Mouse (Mus musculus): ENCODE measurements around the gene Lrrc75a.

Lrrc75a gene

DNA sequence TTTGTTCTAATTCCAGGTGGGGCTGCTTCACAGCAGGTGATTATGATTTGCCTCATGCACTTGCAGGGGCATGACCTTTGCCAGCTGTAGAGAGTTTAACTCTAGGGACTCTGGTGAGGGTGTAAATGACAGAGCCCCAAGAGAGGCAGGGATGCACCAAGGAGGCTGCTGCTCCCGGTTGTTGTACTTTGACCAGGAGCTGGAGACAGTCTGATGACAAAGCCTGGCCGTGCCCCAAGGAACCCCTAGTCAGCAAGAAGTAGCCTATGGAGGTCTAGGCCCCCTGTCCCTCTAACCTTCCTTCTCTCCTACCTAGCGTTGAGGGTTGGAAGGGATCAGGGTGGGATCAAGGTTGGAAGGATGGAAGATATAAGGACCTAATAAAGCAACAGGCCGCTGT lies 32.9 kb downstream of the Lrrc75a start:
- DNase-seq (ENCODE audit: low read depth) = no peak

DNA sequence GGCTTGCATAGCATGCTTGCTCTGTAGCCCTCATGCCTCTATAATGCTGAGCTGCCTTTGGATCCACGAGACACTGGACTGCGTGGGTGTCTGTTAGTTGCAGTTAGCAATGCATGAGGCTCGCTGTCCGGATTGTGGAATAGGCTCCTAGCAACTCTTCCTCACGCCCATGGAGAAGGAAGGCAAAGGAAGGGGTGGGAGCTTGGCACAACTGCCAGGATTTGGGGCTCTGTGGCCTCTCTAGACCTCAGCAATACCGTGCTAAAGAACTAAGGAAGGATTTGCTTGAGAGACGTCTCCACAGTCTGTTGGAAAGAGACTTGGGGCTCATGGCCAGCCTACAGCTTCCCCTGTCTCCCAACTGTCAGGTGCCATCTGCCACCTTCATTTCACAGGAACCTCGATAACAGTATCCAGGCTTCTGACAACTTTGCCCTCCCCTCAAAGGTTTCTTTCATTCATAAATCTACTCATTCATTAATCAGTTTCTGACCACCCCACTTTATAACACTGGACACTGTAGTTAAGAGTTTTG lies 33.4 kb downstream of the Lrrc75a start:
- DNase-seq (ENCODE audit: low read depth) = no peak

DNA sequence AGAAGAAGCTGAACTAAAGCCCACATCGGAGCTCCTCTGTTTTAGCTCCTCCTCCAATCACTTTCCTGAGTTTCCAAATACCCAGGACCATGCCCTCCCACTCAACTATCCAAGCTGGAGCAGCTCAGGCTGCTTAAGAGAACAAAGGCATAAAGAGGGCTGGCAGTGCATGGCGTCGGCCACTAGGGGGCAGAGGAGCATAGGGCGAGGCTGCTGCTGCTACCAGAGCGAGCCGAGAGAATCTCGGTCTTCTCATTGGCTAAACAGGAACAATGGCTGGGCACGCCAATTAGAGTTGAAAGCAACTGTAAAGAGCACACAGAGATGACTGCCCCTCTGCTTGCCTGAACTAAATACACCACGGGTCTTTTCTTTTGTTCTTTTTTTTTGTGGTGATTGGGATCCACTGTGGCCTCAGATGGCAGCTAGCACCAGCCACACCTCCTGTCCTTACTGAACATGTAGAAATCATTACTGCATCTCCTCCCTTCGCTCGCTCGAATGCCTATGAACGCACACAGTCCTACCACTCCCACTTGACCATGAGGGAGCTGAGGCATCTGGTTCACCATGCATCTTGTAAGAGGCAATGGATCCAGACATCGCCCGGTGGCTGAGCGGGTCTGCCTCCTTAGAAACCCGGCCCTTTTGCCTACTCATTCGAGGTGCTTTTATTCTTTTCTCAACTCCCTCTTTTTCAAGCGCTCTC lies 34.5 kb downstream of the Lrrc75a start:
- DNase-seq (ENCODE audit: low read depth) = peak; percentile 90

DNA sequence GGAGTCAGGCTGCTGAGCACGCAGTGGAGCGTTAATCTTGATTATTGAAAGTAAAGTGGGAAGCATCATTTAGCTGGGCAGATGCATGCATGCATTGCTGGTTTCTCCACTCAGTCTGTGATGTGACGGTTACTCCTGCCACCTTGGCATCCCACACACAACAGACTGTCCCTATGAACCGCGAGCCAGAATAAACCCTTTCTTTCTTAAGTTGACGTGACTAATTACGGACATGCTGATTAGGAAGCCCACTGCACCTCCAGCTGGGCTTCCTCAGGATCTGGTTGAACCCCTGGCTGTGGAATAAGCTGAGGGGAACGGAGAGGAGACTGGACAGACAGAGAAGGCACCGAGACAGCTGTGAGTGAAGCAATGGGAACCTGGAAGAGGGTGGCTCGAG lies 35.7 kb downstream of the Lrrc75a start:
- DNase-seq (ENCODE audit: low read depth) = no peak

DNA sequence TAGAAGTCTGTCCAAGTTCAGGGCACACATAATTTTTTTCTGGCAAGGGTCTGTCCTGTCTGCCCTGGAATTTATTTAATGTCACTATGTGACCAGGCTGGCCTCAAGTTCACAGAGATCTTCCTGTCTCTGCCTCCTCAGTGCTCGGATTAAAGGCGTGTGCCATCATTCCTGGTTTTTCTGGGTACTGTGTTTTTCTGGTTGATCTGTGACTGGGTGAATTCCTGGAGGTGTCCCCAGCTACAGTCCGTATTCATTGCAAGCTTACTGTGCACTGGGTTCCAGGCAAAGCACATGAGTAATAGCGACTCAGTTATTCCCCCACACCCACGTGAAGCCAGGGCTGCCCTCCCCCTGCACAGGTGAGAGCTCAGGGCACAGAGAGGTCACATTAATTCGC lies 38.0 kb downstream of the Lrrc75a start:
- DNase-seq (ENCODE audit: low read depth) = no peak

DNA sequence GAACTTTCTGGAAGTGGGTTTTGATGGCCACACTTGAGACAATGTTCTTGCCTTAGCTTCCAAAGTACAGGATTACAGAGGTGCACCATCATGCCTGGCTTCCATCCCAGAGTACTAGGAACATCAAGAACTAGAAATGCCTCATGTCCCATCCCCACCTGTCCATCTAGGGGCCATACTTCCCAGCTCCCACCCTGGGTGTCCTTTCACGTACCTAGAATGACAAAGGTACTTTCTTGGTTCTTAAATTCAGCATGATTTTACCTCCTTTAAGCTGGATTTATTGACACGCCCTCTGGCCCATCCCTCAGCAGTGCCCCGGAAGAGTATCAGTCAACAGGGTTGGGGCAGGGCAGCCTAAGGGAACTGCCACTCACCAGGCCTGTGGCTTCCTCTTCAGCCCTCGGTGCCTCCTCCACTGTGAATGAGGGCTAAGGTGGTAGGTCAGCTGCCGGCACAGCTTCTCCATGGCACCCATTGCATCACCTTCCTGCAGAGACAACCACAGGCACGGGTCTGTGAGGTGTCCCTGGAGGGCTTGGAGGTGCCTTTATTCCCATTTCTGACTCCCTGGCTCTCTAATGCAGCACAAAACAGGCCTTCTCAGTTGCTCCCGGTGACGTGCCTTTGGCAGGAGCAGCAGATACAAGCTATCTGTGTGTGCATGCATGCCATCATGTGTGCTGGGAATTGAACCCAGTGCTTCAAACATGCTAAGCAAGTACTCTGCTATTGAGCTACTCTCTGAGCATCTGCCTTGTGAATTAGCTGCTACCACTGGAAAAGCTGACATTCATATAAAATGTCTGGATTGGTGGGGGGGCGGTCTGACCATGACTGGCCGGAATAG lies 39.3 kb downstream of the Lrrc75a start:
- peak; percentile 90 for DNase-seq (ENCODE audit: low read depth)

DNA sequence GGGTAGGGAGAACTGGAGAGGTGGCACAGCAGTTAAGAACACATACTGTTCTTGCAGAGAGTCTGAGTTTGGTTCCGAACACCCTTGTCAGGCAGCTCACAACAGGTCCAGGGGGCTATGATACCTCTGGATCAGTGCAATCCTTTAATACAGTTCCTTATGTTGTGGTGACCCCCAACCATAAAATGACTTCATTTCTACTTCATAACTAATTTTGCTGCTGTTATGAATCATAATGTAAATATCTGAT lies 40.4 kb downstream of the Lrrc75a start:
- no peak for DNase-seq (ENCODE audit: low read depth)

DNA sequence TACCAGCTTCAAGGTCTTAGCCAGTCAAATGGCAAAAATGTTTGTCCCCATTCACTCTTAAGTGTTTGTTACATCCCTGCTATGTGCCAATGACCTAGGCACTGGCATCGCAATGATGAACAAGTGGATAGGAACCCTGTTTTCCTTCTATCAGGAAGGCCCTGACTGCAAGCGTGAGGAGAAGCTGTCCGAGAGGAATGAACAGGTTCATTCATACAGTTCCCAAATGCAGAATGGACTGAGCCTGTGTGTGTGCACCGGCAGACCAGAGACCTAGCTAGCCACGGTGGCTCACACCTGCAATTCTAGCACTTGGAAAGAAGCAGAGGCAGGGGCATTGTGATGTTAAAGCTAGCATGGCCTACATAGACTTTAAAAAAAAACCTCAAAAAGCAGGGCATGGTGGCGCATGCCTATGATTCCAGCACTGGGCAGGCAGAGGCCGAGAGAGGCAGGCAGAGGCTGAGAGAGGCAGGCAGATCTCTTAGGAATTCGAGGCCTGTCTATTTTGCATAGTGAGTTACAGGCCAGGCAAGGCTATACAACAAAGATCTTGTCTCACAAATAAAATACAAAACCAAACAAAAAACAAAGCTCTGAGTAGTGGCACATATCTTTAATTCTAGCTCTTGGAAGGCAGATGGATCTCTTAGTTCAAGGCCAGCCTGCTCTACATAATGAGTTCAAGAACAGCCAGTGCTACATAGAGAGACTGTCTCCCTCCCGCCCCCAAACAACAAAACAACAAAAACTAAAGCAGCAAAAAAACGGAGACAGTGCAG lies 41.0 kb downstream of the Lrrc75a start:
- DNase-seq (ENCODE audit: low read depth) = peak; percentile 39

DNA sequence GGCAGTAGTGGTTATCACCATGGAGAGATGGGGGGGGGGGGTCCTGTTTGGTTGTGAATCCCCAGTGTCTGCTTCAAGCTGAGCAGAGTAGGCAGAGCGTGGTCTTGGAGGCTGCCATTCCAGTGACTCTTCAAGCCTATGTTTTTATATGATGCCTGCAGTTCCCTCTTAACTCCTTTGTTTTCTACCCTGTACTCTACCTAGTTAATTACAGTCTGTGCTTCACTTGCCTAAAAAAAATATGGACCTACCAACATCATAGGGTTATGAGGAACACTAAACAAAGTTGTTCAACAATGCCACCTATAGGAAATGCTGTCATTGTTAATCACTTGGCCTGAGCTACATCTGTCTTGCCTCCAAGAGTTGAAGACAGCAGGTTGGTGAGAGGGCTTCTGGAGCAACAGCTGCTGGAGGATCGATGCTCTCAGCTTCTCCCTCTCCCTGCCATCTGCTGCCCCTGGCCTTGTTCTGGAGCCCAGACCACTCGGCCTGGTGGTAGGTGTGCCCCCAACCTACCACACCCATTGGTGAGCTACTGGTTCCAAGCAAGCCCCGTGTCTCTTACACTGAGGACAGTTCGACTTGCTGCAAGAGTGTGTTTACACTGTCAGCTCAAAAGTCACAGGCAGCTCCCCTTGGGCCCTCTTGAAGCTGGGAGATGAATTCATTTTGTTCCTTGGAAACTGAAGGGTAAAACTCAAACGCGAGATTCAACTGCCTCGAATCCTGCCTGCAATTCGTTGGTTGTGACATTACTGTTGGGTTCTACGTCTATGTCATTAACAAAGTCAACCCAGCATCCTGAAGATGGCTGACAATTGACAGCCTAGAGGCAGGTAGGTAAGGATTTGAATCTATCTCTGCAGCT lies 41.8 kb downstream of the Lrrc75a start:
- peak; percentile 70 for DNase-seq (ENCODE audit: low read depth)

DNA sequence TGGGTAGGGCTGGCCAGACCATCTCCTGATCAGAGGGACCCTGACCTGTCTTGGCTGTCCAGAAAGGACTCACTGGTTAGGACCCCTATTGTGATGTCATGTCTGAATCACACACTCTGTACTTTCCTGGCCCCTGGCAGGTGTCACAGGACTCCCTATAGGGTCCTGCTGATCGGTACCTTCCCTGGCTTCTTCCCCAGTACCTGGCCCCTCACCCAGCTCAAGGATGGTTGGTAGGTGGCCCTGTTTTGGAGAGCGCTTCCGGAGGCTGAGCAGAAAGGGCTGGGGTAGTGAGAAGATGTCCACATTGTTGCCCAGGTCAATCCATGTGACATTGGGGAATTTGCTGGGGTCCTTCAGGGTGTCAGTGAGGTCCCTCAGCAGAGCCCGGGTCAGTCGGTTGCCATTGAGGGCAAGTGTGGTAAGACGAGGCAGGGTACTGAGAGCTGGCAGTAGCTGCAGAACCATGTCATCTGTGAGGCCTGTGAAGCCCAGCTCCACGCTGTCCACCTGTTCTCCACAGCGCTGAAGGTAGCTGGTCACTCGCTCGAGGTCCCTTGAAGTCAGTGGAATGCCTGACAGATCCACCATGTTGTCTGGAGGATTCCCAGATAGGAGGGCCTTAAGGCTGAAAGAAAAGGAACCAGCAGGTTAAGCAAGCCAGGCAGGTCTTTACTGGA lies 42.6 kb downstream of the Lrrc75a start:
- DNase-seq (ENCODE audit: low read depth) = no peak

DNA sequence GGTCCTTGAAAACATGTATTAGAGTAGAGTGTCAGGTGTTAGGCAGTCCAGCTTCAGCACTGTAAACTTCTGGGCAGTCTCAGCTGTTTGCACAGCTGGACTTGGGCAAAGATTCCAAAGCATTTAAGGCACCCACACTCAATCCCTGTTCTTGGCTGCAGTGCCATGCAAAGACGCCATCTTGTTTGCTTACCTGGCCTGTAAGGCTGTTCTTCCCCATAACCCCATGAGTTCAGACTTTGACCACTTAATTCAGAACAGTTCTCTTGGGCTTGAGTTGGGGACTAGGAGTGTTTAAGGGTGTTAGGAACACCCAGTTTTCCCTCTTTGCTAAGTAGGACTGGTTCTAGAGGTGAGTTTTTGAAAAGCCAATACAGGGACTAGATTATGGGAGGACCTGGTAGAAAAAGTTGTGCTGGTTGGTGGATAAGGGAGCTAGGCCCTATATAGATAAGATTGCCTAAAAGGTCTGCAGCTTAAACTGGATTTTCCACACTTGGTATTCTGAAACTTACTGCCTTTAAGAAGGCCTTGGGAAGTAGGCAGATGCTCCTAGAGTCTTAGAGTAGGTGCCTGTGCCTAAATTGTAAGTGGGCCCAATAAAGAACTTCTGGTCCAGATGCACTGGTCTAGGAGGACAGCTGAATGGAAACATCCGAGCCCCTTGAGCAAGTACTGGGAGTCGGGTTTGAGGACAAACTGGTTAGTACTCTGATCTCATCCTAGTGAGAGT lies 43.3 kb downstream of the Lrrc75a start:
- DNase-seq (ENCODE audit: low read depth) = peak; percentile 43

DNA sequence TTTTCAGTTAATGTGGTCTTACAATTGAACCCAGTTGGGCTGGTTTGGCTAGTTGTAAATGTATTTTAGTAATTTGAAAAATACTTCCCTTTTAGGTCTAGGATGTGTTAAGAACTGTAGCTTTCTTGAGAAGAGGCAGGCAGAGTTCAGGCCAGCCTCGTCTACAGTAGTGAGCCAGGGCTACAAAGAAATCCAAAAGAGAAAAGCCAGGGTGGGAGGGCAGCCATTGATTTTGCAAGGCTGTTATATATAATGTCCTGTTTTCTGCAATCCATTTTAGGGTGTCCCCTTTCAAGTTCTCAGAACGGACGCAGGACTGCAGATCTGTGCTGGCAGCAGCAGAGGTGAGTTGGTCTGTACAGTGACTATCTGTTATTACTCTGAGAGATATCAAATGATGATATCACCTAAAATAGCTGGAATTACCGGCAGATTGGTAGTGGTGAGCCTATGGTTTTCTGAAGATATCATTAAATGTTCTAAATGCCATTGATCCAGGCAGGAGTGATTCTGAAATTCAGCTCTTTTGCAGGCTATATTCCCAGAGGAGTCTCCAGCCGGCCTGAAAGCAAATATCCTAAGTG lies 44.1 kb downstream of the Lrrc75a start:
- no peak for DNase-seq (ENCODE audit: low read depth)

DNA sequence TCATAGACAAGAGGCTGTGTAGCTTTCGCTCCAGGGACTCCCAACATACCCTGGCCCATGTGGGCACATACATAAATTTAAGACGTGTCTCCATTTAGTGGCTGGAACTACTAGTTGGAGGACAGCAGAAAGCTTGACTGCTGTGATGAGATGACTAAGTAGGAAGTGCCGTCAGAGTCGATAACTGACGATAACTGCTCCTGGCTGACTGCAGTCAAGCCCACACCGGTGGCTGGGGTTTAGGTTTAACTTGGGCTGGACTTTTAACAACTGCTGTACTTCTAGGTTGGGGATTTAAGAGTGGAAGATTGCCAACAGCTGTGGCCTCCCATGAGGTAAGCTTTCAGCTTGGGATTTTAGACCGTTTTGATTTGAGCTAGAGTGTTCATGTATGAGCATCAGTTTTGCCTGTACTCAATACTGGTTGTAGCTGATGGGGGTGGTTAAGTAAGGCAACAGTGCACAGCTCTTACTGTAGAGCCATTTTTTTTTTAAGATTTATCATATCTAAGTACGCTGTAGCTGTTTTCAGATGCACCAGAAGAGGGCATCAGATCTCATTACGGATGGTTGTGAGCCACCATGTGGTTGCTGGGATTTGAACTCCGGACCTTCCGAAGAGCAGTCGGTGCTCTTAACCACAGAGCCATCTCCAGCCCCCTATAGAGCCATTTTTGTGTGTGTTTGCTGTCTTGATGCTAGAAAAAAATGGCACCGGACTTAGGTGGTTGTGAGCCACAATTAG lies 44.8 kb downstream of the Lrrc75a start:
- DNase-seq (ENCODE audit: low read depth) = peak; percentile 80

DNA sequence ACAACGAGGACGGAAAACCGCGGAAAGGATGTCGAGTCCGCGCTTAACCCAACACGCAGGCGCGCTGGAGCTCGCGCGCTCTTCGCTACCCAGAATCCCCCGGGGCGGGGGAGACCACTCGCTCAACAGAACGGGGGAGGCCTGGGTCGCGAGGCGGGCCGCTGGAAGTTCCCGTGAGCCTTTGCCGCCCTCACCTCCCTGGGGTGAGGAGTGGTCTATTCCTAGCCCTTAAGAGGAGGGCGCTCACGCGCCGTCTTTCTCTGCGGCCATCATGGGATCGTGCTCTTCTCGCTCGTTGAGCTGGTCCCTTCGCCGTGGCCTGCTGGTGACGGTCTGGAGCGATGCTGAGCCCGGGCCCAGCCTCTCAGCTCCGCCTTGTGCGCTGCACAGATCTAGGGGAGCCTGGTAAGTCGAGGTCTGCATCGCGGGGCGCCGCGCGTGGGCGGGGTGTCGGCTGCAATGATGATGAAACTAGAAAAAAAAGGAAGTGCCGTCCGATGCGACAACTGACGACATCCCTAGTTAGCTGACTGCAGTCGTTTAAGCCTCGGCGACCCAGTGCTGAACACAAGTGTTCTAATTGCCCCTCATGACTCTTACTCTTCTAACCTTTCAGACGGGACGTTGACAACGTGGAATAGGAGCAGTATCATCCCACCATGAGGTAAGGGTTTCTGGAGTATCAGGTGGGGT lies 45.6 kb downstream of the Lrrc75a start:
- peak; percentile 99 for DNase-seq (ENCODE audit: low read depth)

DNA sequence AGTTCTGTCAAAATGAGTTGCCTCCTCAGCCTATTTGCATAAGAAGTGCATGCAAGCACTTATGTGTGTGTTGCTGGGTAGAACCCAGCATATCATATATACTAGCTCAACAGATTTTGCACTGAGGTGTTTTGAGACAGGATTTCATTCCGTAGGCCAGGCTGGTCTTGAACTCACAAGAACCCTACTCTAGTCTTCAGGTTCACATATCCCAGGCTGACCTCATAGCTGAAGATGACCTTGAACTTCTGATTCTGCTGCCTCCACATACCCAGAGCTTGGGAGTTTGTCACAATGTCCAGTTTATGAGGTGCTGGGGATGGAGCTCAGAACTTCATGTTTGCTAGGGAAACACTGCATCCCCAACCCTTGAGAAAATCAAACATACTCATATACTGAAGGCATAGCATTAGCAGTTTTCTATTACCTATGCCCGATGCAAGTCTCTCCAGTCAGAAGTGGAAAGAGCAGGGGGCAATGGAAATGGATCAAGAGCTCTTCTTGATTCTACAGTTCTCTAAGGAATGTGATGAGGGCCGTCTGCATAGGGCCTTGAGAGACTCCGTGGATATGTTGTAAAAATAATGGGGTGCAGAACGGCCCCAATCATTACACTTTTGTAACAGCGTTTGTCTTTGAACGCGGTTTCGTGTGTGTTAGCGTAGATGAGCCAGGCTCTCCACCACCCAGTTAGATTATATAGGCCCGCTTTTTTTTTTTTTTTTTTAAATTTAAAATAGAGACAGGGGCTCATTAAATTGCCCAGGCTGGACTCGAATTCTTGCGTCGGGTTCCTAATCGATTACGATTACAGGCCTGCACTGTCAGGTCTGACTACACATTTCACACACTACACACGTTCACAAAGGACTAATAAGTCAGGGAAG lies 46.3 kb downstream of the Lrrc75a start:
- no peak for DNase-seq (ENCODE audit: low read depth)

DNA sequence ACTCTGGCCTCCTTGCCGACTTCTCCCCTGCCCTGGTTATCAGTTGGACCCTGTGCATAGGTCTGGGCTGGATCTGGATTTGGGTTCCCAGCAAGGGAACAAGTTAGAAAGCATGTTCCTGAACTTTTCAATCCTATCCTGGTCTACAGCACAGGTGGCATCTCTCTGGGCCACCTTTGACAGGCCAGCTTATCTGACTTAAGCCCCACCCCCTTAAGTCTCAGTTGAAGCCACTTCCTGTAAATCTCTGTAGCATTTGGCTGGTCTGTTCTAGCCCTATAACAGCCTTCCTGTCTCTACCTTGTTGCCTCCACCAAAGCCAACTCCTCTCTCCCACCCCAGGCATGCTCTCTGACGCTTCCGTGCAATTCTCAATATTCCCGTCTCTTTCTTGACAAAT lies 49.8 kb downstream of the Lrrc75a start:
- no peak for DNase-seq (ENCODE audit: low read depth)

DNA sequence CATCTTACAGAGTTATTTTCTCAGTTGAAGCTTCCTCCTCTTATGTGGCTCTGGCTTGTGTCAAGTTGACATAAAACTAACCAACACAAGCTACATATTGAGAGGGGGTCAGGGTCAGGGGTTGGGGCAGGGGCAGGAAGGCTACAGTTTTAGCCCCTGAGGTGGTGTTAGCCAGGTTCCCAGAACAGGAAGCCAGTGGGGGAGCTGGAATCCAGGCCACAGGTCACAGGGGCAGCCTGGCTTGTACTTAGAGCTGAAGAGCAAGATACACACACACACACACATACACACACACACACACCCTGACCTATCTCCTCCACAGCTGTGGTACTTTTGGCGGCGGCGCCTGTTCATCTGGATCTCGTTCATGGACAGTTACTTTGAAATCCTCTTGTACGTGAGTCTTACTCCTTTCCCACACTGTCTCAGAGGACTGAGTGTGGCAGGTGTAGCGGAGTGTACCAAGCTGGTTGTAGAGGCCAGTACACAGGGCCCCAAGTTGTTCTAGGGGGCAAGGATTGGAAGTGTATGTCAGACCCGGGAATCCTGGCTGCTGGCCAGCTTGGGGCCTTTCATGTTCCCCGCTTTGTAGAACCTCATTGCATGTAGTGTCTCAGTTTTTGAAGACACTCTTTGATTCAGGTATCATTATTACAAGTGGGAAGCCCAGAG lies 56.3 kb downstream of the Lrrc75a start:
- no peak for DNase-seq (ENCODE audit: low read depth)

All from 416B (cell line).